Mouse (Mus musculus) heart, embryonic 10.5 days (tissue): Measurements from ENCODE around the gene Acacb. TPM values are rescaled to one million over a fixed set of nuclear protein-coding genes. Genes with fewer than 3 reads are reported as not detected.

Source experiments
- DNase-seq: peaks from one replicate; pipeline ENCODE4 v3.0.0-alpha.2; 2017; ENCODE audit warnings: low spot score
- H3K27ac ChIP-seq: fragments of 300-500 bp; sonication (generic); 2 replicates; pipeline ENCODE4 v1.5.1; 2016; ENCODE audit warnings: mild to moderate bottlenecking
- H3K27me3 ChIP-seq: fragments of 300-500 bp; sonication (generic); 2 replicates; pipeline ENCODE4 v1.6.1; 2016; ENCODE audit warnings: mild to moderate bottlenecking; ENCODE audit not compliant: poor library complexity, insufficient read depth, severe bottlenecking
- H3K36me3 ChIP-seq: fragments of 300-500 bp; sonication (generic); 2 replicates; pipeline ENCODE4 v1.6.1; 2016; ENCODE audit warnings: mild to moderate bottlenecking, moderate library complexity
- H3K4me1 ChIP-seq: fragments of 300-500 bp; sonication (generic); 2 replicates; pipeline ENCODE4 v1.6.1; 2016; ENCODE audit warnings: mild to moderate bottlenecking
- H3K4me3 ChIP-seq: fragments of 300-500 bp; sonication (generic); 2 replicates; pipeline ENCODE4 v1.5.1; 2016; ENCODE audit warnings: mild to moderate bottlenecking, moderate library complexity
- H3K9me3 ChIP-seq: fragments of 300-500 bp; sonication (generic); 2 replicates; pipeline ENCODE4 v1.6.1; 2016; ENCODE audit warnings: mild to moderate bottlenecking, moderate library complexity
- WGBS: fragments of 180-500 bp; shearing (Covaris S2); methylation state at CpG from one replicate; pipeline ENCODE4 v1.1.7; 2016; 5-methylcytosine and 5-hydroxymethylcytosine counted together
- polyA plus RNA-seq: library from polyadenylated mRNA; unstranded; fragments of >200 nt; fragmentation: Nextera tagmentation; extraction: Ambion mirVana; gene quantifications from 2 replicates; pipeline ENCODE4 v1.2.1, GENCODE M21; 2016

Gene Acacb
- polyA plus RNA-seq = 5.8 and 11.7 TPM in 2 replicates

- Histone ChIP-seq H3K27ac (peak within 1 kb of the TSS; percentile 90), H3K9me3 (no peaks in the 10 kb centered on the region), H3K36me3 (0 out of 2 replicates have a peak, but pooled peaks cover 2% of the 10 kb centered on the region), H3K27me3 (no peaks in the 10 kb centered on the region), H3K4me3 (peak within 1 kb of the TSS; percentile 49), H3K4me1 (peaks cover 48% of the 10 kb centered on the region)
- peak; percentile 82 for DNase-seq
- 19% methylated on average over 19 of the region's 19 CpGs for WGBS
These were observed at the start of gene Acacb for GRCm38 (mm10) chr5:114146028-114146888. TSS of gene Acacb (plus strand) at chr5:114146535.

- 7% methylated on average over 37 of the region's 37 CpGs for WGBS
- H3K27ac ChIP-seq = peak overlapping the region; percentile 91
These were observed 46.5 kb upstream of the Acacb start for GRCm38 (mm10) chr5:114099709-114100389.

GRCm38 (mm10) chr5:114100390-114101099 lies 45.8 kb upstream of the Acacb start:
- peak; percentile 79 for DNase-seq
- peaks cover 19% of the 10 kb centered on the region for H3K4me1 ChIP-seq
- H3K27ac ChIP-seq = peak overlapping the region; percentile 91
- H3K9me3 ChIP-seq = no peaks in the 10 kb centered on the region
- 3% methylated on average over 51 of the region's 64 CpGs for WGBS
- no peaks in the 10 kb centered on the region for H3K27me3 ChIP-seq
- H3K36me3 ChIP-seq = peaks cover 26% of the 10 kb centered on the region
- H3K4me3 ChIP-seq = peak overlapping the region; percentile 94

More at GRCm38 (mm10) chr5:114099709-114100389, 46.5 kb upstream of the Acacb start:
- Histone ChIP-seq H3K36me3 (peaks cover 20% of the 10 kb centered on the region), H3K4me3 (peak overlapping the region; percentile 94), H3K27me3 (no peaks in the 10 kb centered on the region), H3K4me1 (peaks cover 15% of the 10 kb centered on the region), H3K9me3 (no peaks in the 10 kb centered on the region)
- DNase-seq = peak; percentile 92

- peaks cover 39% of the 10 kb centered on the region for H3K36me3 ChIP-seq
- H3K4me1 ChIP-seq = peaks cover 29% of the 10 kb centered on the region
- H3K27ac ChIP-seq = no peak overlapping the region
- no peaks in the 10 kb centered on the region for H3K9me3 ChIP-seq
- no peak overlapping the region for H3K4me3 ChIP-seq
- no peaks in the 10 kb centered on the region for H3K27me3 ChIP-seq
- WGBS = 83% methylated on average over 4 of the region's 4 CpGs
- no peak for DNase-seq
These were observed 44.5 kb upstream of the Acacb start for GRCm38 (mm10) chr5:114101873-114102272.

- 82% methylated on average over 1 of the region's 1 CpGs for WGBS
- DNase-seq = no peak
- Histone ChIP-seq H3K4me1 (peaks cover 29% of the 10 kb centered on the region), H3K36me3 (peaks cover 48% of the 10 kb centered on the region), H3K27me3 (no peaks in the 10 kb centered on the region), H3K27ac (no peak overlapping the region), H3K9me3 (no peaks in the 10 kb centered on the region), H3K4me3 (no peak overlapping the region)
These were observed 43.5 kb upstream of the Acacb start for GRCm38 (mm10) chr5:114102807-114103206.

GRCm38 (mm10) chr5:114106391-114106935 lies 39.9 kb upstream of the Acacb start:
- H3K27ac ChIP-seq = no peak overlapping the region
- peaks cover 85% of the 10 kb centered on the region for H3K36me3 ChIP-seq
- H3K9me3 ChIP-seq = no peaks in the 10 kb centered on the region
- DNase-seq = no peak
- H3K4me3 ChIP-seq = no peak overlapping the region
- H3K27me3 ChIP-seq = no peaks in the 10 kb centered on the region
- peaks cover 15% of the 10 kb centered on the region; the same call in 1 of the 2 replicates for H3K4me1 ChIP-seq
- WGBS = 74% methylated on average over 16 of the region's 16 CpGs

- Histone ChIP-seq H3K27me3 (no peaks in the 10 kb centered on the region), H3K36me3 (peaks cover 94% of the 10 kb centered on the region), H3K4me3 (no peak overlapping the region), H3K9me3 (no peaks in the 10 kb centered on the region), H3K27ac (no peak overlapping the region), H3K4me1 (no peaks in the 10 kb centered on the region)
- 83% methylated on average over 6 of the region's 6 CpGs for WGBS
- no peak for DNase-seq
These were observed 33.0 kb upstream of the Acacb start for GRCm38 (mm10) chr5:114113334-114113733.

GRCm38 (mm10) chr5:114115030-114115429 lies 31.3 kb upstream of the Acacb start:
- Histone ChIP-seq H3K9me3 (no peaks in the 10 kb centered on the region), H3K27me3 (no peaks in the 10 kb centered on the region), H3K4me1 (no peaks in the 10 kb centered on the region), H3K36me3 (peaks cover 93% of the 10 kb centered on the region), H3K4me3 (no peak overlapping the region), H3K27ac (no peak overlapping the region)
- 86% methylated on average over 5 of the region's 5 CpGs for WGBS
- no peak for DNase-seq

GRCm38 (mm10) chr5:114116586-114116985 lies 29.7 kb upstream of the Acacb start:
- no peaks in the 10 kb centered on the region for H3K27me3 ChIP-seq
- 81% methylated on average over 7 of the region's 7 CpGs for WGBS
- no peak for DNase-seq
- no peak overlapping the region for H3K27ac ChIP-seq
- no peak overlapping the region for H3K4me3 ChIP-seq
- peaks cover 93% of the 10 kb centered on the region for H3K36me3 ChIP-seq
- no peaks in the 10 kb centered on the region for H3K9me3 ChIP-seq
- no peaks in the 10 kb centered on the region for H3K4me1 ChIP-seq

- peaks cover 95% of the 10 kb centered on the region for H3K36me3 ChIP-seq
- no peak overlapping the region for H3K27ac ChIP-seq
- no peak for DNase-seq
- no peaks in the 10 kb centered on the region for H3K27me3 ChIP-seq
- no peaks in the 10 kb centered on the region for H3K4me1 ChIP-seq
- no peak overlapping the region for H3K4me3 ChIP-seq
- no peaks in the 10 kb centered on the region for H3K9me3 ChIP-seq
- 82% methylated on average over 4 of the region's 4 CpGs for WGBS
These were observed 26.5 kb upstream of the Acacb start for GRCm38 (mm10) chr5:114119806-114120205.

- DNase-seq = no peak
- WGBS = 96% methylated on average over 3 of the region's 3 CpGs
- Histone ChIP-seq H3K9me3 (no peaks in the 10 kb centered on the region), H3K4me1 (peaks cover 19% of the 10 kb centered on the region), H3K27ac (no peak overlapping the region), H3K4me3 (no peak overlapping the region), H3K27me3 (no peaks in the 10 kb centered on the region), H3K36me3 (peaks cover 47% of the 10 kb centered on the region)
These were observed 20.3 kb upstream of the Acacb start for GRCm38 (mm10) chr5:114126008-114126407.

- 83% methylated on average over 7 of the region's 7 CpGs for WGBS
- Histone ChIP-seq H3K4me1 (peaks cover 25% of the 10 kb centered on the region), H3K27me3 (no peaks in the 10 kb centered on the region), H3K27ac (peak overlapping the region; percentile 90; the same call in 1 of the 2 replicates), H3K36me3 (peaks cover 41% of the 10 kb centered on the region), H3K9me3 (no peaks in the 10 kb centered on the region), H3K4me3 (peak overlapping the region; percentile 77)
- no peak for DNase-seq
These were observed 19.7 kb upstream of the Acacb start for GRCm38 (mm10) chr5:114126499-114127244.
